In the genomic region with DNA sequence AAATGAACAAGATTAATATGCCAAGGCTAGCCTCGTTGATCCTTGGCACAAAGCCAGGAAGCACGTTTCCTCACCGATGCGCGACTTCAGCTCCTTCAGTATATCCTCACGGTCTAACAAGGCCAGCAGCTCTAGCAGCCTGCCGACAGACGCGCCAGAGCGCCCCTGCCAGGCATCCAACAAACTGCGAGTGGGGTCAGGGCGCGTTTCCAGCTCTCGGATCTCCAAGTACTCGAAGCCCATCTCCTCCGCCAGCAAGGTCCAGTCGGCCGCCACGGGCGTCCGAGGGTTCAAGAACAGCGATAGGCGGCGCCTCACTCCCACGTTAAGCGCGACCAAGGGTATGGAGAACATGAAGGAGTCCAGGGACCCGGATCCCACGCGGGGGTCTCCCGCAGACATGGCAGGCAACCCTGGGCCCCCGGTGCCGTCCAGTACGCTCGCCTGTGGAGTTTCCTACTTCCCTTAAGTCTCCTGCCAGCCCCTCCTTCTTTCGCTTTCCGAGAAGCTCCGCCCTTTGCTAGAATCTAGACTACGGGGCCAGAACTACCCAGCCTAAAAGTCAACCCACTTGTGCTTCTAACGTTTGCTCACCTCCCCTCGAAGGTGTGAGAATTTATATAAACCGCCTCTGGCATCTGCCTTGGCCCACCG, we compare ENCODE assay signal across 8 mouse cellular contexts. TPM values are rescaled to one million over a fixed set of nuclear protein-coding genes. Genes with fewer than 3 reads are reported as not detected.
DNase-seq lines count a peak whose midpoint lies in the region; ATAC-seq and TF ChIP-seq lines count a peak whose summit lies in the region.

Gene Acaa1a, plus strand, starts transcription at position 119 of the 654 bp plus-strand sequence.

- WGBS in forebrain, embryonic 13.5 days: under 1% methylated on average over 43 of the region's 43 CpGs
- under 1% methylated on average over 43 of the region's 43 CpGs for WGBS in large intestine, adult 2 months
- under 1% methylated on average over 43 of the region's 43 CpGs for WGBS in lung, embryonic 14.5 days

- H3K9me3 ChIP-seq in ES-E14 (ENCODE audit: control insufficient read depth, insufficient read depth, low read depth, low read length): no peaks in the 10 kb centered on the region
- no peaks in the 10 kb centered on the region for H3K9me3 ChIP-seq in forebrain, embryonic 13.5 days (replicated peaks)
- no peaks in the 10 kb centered on the region for H3K9me3 ChIP-seq in lung, embryonic 14.5 days (ENCODE audit: low read depth, low read length)

- H3K27me3 ChIP-seq in forebrain, embryonic 13.5 days: peaks cover 3% of the 10 kb centered on the region
- H3K27me3 ChIP-seq in lung, embryonic 14.5 days (ENCODE audit: insufficient read depth, low read length): no peaks in the 10 kb centered on the region

- TF ChIP-seq CTCF in lung, embryonic 14.5 days (IDR thresholded peaks at IDR 0.05; ENCODE audit: low read depth): peak; percentile 47

- no peak for ATAC-seq in forebrain, embryonic 13.5 days
- ATAC-seq in lung, embryonic 14.5 days (ENCODE audit: insufficient read depth): no peak
- peak; percentile 53 for ATAC-seq in neutrophil, adult 5-6 weeks (ENCODE audit: extremely low read depth, insufficient number of reproducible peaks, low FRiP score, poor library complexity, severe bottlenecking)

- no peak for DNase-seq in ES-E14 (ENCODE audit: low read depth, low spot score)
- DNase-seq in c-Kit-positive CD71-negative TER-119-negative erythroid progenitor cells, embryonic 14.5 days (ENCODE audit: low read depth): peak; percentile 68
- DNase-seq in heart, postnatal 14 days: peak; percentile 70 to 77
- DNase-seq in large intestine, adult 2 months (ENCODE audit: low read depth, low spot score): no peak
- DNase-seq in lung, embryonic 14.5 days: peak; percentile 82
- peak; percentile 69 for DNase-seq in thymus, postnatal 0 days (ENCODE audit: low spot score)

- H3K4me2 ChIP-seq in forebrain, embryonic 13.5 days: peak within 1 kb of the TSS; percentile 79
- H3K4me2 ChIP-seq in lung, embryonic 14.5 days: peak within 1 kb of the TSS; percentile 91

- H3K4me1 ChIP-seq in ES-E14 (ENCODE audit: control insufficient read depth in 2 of 2, insufficient read depth in 2 of 2, low read length in 2 of 2, poor library complexity in 1 of 2): peaks cover 3 to 14% of the 10 kb centered on the region in 2 experiments; a peak in 2 of 4 replicates
- H3K4me1 ChIP-seq in forebrain, embryonic 13.5 days: peaks cover 30% of the 10 kb centered on the region
- H3K4me1 ChIP-seq in lung, embryonic 14.5 days (ENCODE audit: insufficient read depth): peaks cover 7% of the 10 kb centered on the region

- peak within 1 kb of the TSS; percentile 68 to 81 for H3K4me3 ChIP-seq in ES-E14 (ENCODE audit: insufficient read depth in 1 of 2, low read depth in 1 of 2, low read length in 2 of 2, poor library complexity in 1 of 2, severe bottlenecking in 1 of 2)
- H3K4me3 ChIP-seq in forebrain, embryonic 13.5 days: peak within 1 kb of the TSS; percentile 80
- peak within 1 kb of the TSS; percentile 71 for H3K4me3 ChIP-seq in lung, embryonic 14.5 days (ENCODE audit: low read depth, low read length)

- peaks cover 13% of the 10 kb centered on the region; the same call in 1 of the 2 replicates for H3K36me3 ChIP-seq in ES-E14 (ENCODE audit: control insufficient read depth, insufficient read depth, low read length, poor library complexity, severe bottlenecking)
- peaks cover 19% of the 10 kb centered on the region for H3K36me3 ChIP-seq in forebrain, embryonic 13.5 days (ENCODE audit: poor library complexity, severe bottlenecking)
- peaks cover 21% of the 10 kb centered on the region; the same call in 1 of the 2 replicates for H3K36me3 ChIP-seq in lung, embryonic 14.5 days (ENCODE audit: insufficient read depth)

- 0 out of 2 replicates have a peak within 1 kb of the TSS, but pooled peaks have one; percentile 68 for H3K27ac ChIP-seq in ES-E14 (ENCODE audit: insufficient read depth, low read depth, low read length, poor library complexity, severe bottlenecking)
- H3K27ac ChIP-seq in forebrain, embryonic 13.5 days: peak within 1 kb of the TSS; percentile 89
- H3K27ac ChIP-seq in lung, embryonic 14.5 days (ENCODE audit: low read depth): peak within 1 kb of the TSS; percentile 94

- in situ Hi-C loops in ES-E14 (cut with MboI; ENCODE audit: low sequenced_read_pairs in 2 of 2, unreplicated experiment in 2 of 2): no loop called here

- peak within 1 kb of the TSS; percentile 78 for H3K9ac ChIP-seq in ES-E14 (ENCODE audit: insufficient read depth, low read depth, low read length, poor library complexity, severe bottlenecking)
- H3K9ac ChIP-seq in forebrain, embryonic 13.5 days: peak within 1 kb of the TSS; percentile 89
- H3K9ac ChIP-seq in lung, embryonic 14.5 days: peak within 1 kb of the TSS; percentile 70

- intact Hi-C loops in heart, postnatal 14 days (cut with DNase I): loop anchor here (2.0 kb wide), 1 partner anchor 17 kb away; the partner anchor contains the start of gene Oxsr1

TF ChIP-seq in ES-E14, 5 proteins besides CTCF, POLR2A, EP300 and RAD21:
- TF ChIP-seq CHD2 (IDR thresholded peaks at IDR 0.05; ENCODE audit: low read depth, low read length) (no peak), HCFC1 (IDR thresholded peaks at IDR 0.05; ENCODE audit: borderline replicate concordance, insufficient read depth, low read length) (no peak), ZNF384 (IDR thresholded peaks at IDR 0.05; ENCODE audit: low read depth, low read length) (no peak), ZC3H11A (IDR thresholded peaks at IDR 0.05; ENCODE audit: borderline replicate concordance, low read depth, low read length) (no peak), MAFK (IDR thresholded peaks at IDR 0.05; ENCODE audit: insufficient read depth, low read depth, low read length) (no peak)

RNA-seq across cellular contexts. Expression of gene Acaa1a, which starts in this region (rescaled TPM):
- 54.9 and 58.2 TPM in 2 replicates for total RNA-seq in ES-E14 (2012; rRNA removed)
- 82.8 and 97.0 TPM in 2 replicates for polyA plus RNA-seq in forebrain, embryonic 13.5 days (2015; fragmentation: Nextera tagmentation; extraction: Ambion mirVana)
- 10 to 100 TPM; 81.0 to 81.7 TPM for total RNA-seq in heart, postnatal 14 days (2021)
- 162 and 266 TPM in 2 replicates for polyA plus RNA-seq in large intestine, adult 2 months (2012; rRNA removed)
- 80.4 and 87.1 TPM in 2 replicates for polyA plus RNA-seq in lung, embryonic 14.5 days (2014; fragmentation: Nextera tagmentation; extraction: Ambion mirVana)
- total RNA-seq in neutrophil, adult 5-6 weeks (2017): 66.7 and 68.1 TPM in 2 replicates
- 79.2 and 83.3 TPM in 2 replicates for polyA plus RNA-seq in thymus, postnatal 0 days (2015; fragmentation: Nextera tagmentation; extraction: Ambion mirVana)

Comparison
In these comparisons a context has a peak if more than half of its experiments do, and no peak if none do; other contexts are left out.
1. DNase-seq: peak in c-Kit-positive CD71-negative TER-119-negative erythroid progenitor cells, embryonic 14.5 days (single experiment), heart, postnatal 14 days (2 of 2), lung, embryonic 14.5 days (single experiment) and thymus, postnatal 0 days (single experiment); none in ES-E14 (single experiment) and large intestine, adult 2 months (single experiment).
2. Peak in every context shown above with its lines, with median percentiles within 50 percentile points of each other: H3K27ac ChIP-seq, H3K4me3 ChIP-seq and H3K9ac ChIP-seq.